Mouse (Mus musculus): Measurements from ENCODE around the gene Kat6b.

Kat6b gene

GRCm38 (mm10) chr14:21592985-21593750 is 111.9 kb downstream of the Kat6b start:
- no peak for DNase-seq (ENCODE audit: low spot score in 2 of 2)

GRCm38 (mm10) chr14:21599446-21600173 is 118.4 kb downstream of the Kat6b start:
- DNase-seq (ENCODE audit: low spot score in 2 of 2) = no peak

GRCm38 (mm10) chr14:21600174-21600566 is 118.9 kb downstream of the Kat6b start:
- DNase-seq (ENCODE audit: low spot score in 2 of 2) = no peak

GRCm38 (mm10) chr14:21600628-21601027 is 119.4 kb downstream of the Kat6b start:
- no peak for DNase-seq (ENCODE audit: low spot score in 2 of 2)

DNA sequence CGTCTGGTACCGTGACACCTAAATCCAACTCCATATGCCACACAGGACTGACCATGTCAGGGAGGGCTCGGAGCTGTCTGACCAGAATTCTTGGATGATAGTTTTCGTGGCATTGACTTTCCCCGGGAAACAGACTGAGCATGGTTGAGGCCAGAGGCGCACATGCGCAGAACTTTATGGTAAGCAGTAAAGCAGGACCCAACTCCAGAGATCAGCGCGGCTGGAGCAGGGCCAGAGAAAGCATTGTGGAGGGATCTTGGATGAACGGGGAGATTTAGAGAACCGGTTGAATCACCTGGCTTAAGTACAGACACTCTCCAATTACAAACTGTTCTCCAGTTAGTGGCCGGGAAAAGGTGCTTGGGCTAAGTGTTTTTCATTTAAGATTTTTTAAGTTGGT is 120.9 kb downstream of the Kat6b start:
- no peak for DNase-seq (ENCODE audit: low spot score in 2 of 2)

GRCm38 (mm10) chr14:21602937-21603336 is 121.7 kb downstream of the Kat6b start:
- DNase-seq (ENCODE audit: low spot score in 2 of 2) = no peak

DNA sequence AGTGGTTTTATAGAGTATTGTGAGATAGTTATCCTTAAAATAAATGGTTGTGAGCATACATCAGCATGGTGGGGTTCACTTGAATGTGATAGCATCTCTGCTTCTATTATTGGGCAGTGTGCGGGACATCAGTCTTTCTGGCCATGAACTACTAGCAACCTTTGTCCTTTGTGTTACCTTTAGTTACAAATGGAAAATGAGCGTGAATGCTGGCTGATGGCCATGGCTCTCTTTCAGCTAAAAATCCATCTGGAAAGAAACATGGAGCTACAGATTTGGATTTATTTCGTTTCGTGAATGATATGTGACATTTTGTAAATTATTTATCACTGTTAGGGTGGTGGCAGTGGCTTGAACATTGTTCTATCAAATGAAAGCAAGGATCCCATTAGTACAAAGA is 126.5 kb downstream of the Kat6b start:
- DNase-seq (ENCODE audit: low spot score in 2 of 2) = no peak

DNA sequence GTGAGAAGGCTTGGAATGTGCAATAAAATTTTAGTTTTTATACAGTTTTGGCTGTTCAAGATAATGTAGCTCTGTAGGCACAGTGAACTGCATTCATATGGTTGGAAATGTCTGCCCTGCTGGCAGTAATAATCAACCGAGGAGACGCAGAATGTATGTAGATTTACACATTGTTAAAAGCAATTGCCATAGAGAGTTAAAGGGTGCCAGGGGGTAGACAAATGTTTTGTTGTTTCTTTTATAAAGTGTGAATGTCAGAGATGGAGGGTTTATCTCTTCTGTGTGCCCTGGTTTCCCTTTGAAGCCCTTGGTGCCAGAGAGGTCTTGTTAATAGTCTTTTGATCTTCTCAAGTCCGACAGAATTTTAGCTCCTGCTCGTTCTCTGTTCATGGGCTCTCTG is 127.7 kb downstream of the Kat6b start:
- DNase-seq (ENCODE audit: low spot score in 2 of 2) = no peak

DNA sequence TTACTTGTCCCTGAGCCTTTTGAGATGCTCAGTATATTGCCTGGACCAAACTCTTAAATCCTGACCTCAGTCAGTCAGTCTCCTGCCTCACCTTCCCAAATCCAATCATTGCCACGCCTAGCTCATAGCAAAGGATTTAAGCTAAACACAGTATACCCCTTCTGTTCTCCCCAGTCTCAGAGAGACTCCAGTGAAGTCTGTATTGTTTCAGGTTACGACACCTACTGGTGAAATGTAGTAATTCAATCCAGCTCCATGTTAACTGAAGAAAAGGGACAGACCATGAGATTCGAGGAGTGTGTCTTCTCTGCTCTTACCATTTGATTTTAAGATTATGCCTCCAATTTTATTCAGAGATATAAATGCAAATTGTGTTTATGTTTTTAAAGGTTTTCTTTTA is 129.0 kb downstream of the Kat6b start:
- no peak for DNase-seq (ENCODE audit: low spot score in 2 of 2)

- no peak for DNase-seq (ENCODE audit: low spot score in 2 of 2)
Observed at GRCm38 (mm10) chr14:21613031-21613430, 131.8 kb downstream of the Kat6b start.

GRCm38 (mm10) chr14:21614103-21614502 is 132.9 kb downstream of the Kat6b start:
- no peak for DNase-seq (ENCODE audit: low spot score in 2 of 2)

- DNase-seq (ENCODE audit: low spot score in 2 of 2) = no peak
Observed at GRCm38 (mm10) chr14:21615853-21616252, 134.6 kb downstream of the Kat6b start.

DNA sequence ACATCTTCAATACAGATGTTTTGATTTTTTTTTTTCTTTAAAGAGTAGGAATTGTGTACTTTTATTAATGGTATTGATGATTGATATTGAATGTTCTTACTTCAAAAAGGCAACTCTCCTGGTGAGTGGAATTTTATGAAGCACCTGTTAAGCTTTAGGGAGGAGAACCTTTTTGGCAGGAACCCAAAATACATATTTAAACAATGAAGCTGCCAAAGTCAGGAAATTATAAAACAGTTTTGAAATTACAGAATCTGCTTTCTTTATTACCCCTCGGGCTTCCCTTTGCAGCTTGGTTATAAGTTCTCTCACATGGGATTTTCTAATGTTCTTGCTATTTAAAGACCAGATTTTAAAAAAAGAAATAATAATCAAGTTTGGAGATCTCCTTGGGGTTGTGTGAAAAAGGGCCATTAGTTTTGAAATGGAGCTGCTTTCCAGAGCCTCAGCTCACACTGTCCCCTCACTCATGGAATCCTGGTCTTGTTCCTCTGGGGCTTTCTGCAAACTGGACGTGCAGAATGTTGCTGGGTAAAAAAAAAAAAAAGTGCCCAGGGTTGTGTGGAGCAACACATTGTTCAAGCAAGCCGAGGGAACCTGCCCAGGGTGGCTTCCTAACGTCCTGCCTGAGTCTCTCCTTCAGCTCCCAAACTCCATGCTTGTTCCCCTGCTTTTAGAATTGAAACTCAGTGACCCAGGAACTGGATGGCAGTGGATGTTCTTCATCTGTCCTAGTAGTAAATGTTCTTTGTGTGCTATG is 136.2 kb downstream of the Kat6b start:
- no peak for DNase-seq (ENCODE audit: low spot score in 2 of 2)

DNA sequence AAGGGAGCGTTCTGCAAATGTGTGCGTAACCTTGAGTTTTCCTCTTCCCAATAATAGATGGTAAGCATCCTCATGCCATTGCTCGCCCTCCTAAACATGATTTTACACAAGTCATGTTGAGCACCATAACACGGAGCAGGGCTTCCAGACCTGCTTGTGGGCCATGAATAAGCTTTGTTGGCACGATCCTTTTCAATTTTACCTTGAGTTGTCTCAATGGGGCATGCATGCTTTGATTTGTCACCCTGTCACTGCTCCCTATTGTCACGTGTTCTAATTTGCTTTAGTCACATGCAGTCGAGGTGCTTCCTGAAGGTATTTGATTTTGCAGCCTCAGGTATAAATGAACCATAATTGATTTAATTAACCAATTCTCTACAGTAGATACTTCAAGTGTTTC is 138.7 kb downstream of the Kat6b start:
- no peak for DNase-seq (ENCODE audit: low spot score in 2 of 2)

GRCm38 (mm10) chr14:21625946-21626345 is 144.7 kb downstream of the Kat6b start:
- no peak for DNase-seq (ENCODE audit: low spot score in 2 of 2)

DNA sequence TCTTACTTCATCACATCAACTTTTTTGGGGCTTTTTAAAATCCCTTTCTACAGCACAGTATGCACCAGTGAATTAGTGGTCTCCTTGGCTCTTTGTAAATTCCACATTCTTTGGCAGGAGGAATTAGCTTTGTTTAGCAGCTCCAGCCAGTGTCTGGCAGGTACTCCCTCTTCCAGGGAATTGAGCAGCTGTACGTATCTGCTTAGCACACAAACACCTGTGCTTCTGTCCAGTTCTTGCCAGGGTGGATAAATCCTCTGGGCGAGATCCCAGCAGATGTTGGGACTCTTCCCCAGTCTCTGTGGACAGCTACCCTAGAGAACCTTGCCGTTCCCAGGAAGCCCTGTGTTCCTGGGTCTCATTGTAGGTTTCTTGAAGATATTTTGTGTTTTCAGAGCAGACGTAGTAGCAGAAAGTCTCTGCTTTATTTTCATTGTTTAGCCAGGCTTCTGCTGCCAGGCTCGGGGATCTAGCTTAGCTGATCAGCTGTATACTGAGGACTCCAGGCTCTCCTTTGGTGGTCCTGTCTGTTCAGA is 150.5 kb downstream of the Kat6b start:
- no peak for DNase-seq (ENCODE audit: low spot score in 2 of 2)

GRCm38 (mm10) chr14:21636548-21636947 is 155.3 kb downstream of the Kat6b start:
- no peak for DNase-seq (ENCODE audit: low spot score in 2 of 2)

GRCm38 (mm10) chr14:21640806-21641435 is 159.7 kb downstream of the Kat6b start:
- no peak for DNase-seq (ENCODE audit: low spot score in 2 of 2)

DNA sequence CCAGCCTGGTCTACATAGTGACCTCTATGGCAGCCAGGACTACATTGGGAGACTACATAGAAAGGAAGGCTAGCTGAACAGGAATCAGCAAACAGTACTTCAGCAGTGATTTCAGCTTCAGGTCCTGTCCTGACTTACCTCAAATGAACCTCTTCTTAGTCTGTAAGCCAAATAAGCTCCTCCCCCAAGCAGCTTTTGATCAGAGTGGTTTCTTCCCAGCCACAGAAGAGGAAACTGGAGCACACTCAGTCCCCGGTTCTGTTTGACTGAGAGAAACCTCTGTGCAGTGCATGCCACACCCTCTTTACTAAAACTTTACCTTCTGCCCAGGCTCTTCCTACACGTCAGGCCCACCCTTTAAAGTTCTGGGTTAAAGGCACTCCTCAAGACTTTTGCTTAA is 172.6 kb downstream of the Kat6b start:
- no peak for DNase-seq (ENCODE audit: low spot score in 2 of 2)

GRCm38 (mm10) chr14:21659155-21659554 is 177.9 kb downstream of the Kat6b start:
- DNase-seq (ENCODE audit: low spot score in 2 of 2) = no peak

DNA sequence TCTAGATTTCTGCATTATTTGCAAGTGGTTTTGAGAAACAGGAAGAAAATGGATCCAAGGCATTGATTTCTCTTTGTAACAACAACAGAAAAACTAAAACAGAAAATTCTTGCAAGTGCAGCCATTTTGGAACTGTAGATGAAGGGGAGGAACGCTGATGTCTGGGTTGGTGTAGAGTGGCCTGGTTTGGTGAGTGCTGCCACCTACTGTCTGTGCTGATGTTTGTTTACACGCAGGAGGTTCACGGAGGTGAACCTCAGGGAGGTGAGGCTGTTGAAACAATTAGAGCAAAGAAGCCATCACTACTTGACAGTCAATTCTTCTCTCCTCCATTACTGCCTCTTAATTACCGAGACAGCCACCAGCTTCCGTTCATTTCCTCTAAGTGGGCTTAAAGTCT is 178.4 kb downstream of the Kat6b start:
- DNase-seq (ENCODE audit: low spot score in 2 of 2) = no peak

Data from urinary bladder, adult 18-20 months (tissue).